Mouse (Mus musculus): ENCODE measurements at regions not wholly inside any gene's neighbourhood (a gene's known extent, or its start where the extent isn't known, plus 50 kb on each side); places are given as distances from the start of the nearest gene placed in this dataset.

GRCm38 (mm10) chr4:81988796-81989195 is 546.2 kb upstream of the Mpdz start:
- TF ChIP-seq ZC3H11A (IDR thresholded peaks at IDR 0.05; ENCODE audit: borderline replicate concordance, low read depth, low read length) (no peak), ZNF384 (IDR thresholded peaks at IDR 0.05; ENCODE audit: low read depth, low read length) (no peak), MAFK (IDR thresholded peaks at IDR 0.05; ENCODE audit: insufficient read depth, low read depth, low read length) (no peak), CHD2 (IDR thresholded peaks at IDR 0.05; ENCODE audit: low read depth, low read length) (no peak), HCFC1 (IDR thresholded peaks at IDR 0.05; ENCODE audit: borderline replicate concordance, insufficient read depth, low read length) (no peak)
